Mouse (Mus musculus) CD4-positive, CD25-positive, alpha-beta regulatory T cell, adult 2 months (primary cell): ENCODE measurements around the gene Grm1.

Experiments used
- DNase-seq: peaks from one replicate; pipeline ENCODE4 v3.0.0-alpha.2; 2012; ENCODE audit warnings: low read depth, low spot score

Grm1 gene

DNA sequence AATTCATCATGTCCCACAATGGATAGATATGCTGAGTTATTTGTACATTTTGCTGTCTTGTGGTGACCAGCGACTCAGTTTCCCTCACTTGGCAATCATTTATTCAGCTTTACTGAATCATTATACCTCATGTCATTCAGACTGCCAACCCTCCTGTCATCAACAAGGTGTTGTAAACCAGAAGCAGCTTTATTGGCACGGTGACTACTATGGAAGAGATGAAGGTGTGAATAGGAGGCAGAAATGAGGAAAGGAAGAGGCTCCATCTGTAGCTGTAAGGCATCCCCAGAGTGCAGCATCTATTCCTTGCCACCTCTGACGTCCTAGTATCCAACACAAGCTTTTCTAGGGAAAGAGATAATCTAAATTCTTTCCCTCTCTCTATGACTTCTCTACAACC, 247.3 kb downstream of the Grm1 start:
- no peak for DNase-seq

DNA sequence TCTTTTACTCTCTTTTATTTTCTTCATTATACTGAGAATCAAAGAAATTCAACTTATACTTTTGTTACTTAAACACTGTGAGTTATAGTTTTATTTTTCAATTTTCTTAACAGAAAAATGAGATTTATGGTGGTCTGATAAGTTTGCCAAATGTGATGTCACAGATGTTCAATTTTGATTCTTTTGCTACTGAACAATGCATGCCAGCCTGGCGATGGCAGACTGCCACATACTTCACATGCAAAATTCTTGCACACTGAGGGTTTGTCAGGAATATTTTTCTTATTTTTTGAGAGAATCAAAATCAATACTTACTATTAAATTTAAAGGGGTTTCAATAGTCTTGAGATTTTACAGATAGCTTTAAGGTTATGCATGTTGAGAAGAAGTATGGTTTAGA, 251.0 kb downstream of the Grm1 start:
- no peak for DNase-seq

DNA sequence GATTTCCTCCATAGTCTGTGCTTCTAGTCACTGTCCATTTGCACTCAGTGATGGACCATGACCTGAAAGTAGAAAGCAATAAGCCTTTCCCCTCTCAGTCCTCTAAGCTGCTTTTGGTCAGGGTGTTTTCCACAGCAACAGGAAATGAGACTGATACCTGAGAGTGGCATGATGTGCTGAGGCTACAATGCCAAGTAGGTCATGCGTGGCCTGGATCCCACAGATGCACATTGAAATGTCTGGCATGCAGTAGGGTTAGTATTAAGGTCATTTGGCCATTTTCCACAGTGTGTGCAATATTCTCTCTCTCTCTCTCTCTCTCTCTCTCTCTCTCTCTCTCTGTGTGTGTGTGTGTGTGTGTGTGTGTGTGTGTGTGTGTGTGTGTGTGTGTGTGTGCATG, 254.8 kb downstream of the Grm1 start:
- DNase-seq, result no peak

DNA sequence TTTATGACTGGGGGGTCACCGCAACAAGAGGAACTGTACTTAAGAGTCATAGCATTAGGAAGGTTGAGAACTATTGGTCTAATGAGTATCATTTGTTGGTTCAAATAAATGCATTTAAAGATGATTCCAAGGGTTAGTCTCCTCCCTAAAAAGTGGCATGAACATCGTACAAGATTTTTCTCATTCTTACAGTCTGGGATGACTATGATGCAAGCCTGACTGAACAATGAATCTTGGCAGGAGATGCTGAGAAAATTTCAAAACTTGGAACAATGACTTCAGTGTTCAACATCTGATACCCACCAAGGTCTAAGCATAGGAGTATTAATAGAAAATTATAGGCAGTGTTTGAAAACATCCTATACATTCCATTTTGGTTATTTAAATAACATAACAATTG, 264.1 kb downstream of the Grm1 start:
- DNase-seq, result no peak

DNA sequence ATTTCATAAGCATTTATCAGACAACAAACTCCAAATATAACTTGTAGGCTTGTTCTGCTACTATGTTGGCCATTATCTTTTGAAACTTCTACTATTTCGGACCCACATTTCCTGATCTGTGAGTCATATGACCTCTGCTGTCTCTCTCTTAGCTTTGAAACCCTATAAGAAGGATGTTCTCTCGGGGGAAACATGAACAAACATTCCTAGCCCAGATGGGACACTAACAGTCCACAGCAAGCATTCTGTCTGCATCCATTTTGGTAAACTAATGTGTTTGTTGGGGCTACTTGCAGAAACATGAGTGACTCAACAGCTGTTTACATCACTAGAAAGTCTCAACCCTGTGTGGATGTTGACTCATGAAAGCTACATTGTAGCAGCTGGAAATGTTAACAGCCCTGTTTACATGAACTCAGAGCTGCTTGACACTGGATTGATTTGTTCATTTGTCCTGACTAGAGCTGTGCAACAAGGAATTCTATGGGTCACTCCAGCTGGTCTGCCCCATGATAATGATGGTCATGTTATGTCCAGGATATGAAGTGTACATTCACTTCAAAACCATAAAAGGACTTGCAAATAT, 267.4 kb downstream of the Grm1 start:
- no peak for DNase-seq

DNA sequence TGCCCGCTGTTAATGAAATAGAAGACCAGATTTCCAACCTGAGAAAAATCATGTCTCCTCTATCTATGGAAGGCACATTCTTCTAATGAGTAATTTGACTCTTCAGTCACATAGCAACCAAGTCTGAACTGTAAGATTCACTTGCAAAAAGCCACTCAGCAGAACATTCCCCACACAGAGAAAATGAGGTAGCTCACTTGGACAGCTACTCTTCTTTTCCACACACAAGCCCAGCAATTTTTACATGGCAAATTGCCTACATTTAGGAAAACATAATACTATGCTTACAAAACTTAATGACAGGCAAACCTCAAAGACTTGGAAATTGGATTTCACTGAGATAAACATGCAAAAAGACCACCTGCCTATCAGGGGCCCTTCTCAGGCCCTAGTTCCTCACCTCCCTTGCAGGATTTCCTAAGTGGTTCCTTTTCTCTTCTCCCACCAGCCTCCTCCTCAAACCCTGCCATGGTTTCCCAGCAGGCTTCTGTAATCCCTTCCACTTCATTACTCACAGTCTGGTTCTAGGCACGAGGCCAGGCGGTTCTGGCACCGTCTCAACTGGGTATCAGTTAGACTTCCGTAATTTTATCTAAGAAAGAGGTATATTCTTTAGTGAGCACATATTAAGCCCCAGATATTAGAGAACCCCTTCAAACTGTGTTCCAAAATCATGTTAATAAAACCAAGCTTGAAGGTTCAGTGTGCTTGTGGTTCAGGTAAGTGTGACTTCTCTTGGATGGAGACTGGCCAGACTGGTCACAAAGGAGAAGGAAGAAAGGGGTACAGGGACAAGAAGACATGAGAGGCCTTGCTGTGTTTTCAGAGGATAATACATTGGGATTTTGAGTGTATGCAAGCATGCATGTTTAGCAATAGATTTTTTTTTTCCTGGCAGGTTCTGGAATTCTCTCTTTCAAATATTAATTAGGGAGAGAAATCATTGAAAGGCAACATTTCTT, 269.1 kb downstream of the Grm1 start:
- no peak for DNase-seq

DNA sequence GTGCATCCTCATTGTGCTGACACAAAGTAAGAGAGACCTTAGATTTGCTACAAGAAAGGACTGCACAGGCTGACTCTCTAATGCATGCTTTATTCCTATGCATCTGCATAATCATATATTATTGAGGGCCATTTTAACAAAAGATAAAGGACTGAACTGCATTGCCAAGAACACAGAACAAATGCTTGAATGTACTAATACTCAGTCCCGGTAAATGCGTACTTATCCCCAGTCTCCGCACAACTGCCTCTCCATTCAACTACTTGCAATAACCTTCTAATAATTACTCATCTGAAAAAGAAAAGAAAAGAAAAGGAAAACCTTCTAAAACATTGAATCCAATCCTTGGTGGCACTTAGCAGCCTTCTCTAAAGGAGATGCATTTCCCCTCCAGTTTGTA, 272.4 kb downstream of the Grm1 start:
- no peak for DNase-seq

DNA sequence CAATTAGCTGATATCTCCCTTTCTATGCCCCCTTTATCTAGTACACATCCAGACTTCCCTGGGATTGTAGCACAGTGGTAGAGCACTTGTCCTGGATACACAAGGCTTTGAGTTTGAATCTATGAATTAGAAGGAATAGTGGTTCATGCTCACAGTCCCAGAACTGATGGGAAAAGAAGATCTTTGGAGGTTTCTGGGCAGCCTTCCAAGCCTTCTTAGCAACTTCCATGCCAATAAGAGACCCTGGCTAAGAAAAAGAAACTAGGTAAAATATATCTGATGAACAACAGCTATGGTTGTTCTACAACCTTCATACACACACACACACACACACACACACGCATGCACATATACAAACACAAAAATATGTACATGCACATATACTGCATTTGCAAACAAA, 286.8 kb downstream of the Grm1 start:
- DNase-seq, result no peak

DNA sequence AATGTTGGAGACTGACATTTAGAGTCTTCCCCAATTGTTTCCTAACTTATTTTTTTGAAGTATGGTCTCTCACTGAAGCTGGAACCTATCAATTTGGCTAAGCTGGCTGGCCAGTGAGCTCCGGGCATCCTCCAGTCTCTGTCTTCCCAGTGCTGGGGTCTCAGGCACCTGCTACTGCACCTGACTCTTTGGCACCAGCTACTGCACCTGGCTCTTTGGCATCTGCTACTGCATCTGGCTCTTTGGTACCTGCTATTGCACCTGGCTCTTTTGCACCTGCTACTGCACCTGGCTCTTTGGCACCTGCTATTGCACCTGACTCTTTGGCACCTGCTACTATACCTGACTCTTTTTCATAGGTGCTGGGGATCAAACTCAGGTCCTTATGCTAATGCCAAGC, 291.7 kb downstream of the Grm1 start:
- no peak for DNase-seq

DNA sequence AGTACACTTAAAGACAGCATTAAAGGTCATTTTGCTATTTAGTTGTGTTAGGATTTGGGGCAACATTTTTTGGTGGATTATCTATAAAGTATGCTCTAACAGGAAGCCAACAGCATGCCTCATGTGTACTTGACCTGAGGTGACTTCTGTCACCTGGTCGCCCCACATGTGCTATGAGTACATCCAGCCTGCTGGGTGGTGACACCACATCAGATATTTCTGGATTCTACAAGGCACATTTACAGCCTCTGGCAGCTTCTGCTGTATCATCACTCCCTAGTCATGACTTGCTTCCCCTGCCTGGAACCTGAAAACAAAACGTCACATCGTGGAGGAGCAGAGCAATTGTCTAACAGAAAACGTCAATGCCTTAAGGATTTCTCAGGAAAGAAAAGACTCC, 292.2 kb downstream of the Grm1 start:
- no peak for DNase-seq

DNA sequence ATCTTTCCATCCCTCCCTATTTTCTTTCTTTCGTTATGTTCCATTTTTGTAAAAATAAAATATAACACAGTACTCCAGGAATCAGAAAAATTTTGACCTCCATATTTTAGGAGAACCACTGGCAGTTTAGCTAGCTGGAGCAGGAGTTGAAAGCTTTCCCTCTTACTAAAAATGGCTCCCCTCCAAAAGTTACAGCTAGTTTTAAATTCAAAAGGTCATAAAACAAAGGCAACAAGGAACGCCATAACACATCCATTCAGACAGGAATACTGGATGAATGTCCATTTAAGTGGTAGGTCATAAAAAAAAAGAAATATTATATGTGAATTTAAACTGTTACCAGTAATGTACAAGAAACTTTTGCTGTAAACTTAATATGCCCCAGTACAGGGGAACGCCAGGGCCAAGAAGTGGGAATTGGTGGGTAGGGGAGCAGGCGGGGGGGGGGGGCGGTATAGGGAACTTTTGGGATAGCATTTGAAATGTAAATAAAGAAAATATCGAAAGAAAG, 294.2 kb downstream of the Grm1 start:
- DNase-seq, result no peak

DNA sequence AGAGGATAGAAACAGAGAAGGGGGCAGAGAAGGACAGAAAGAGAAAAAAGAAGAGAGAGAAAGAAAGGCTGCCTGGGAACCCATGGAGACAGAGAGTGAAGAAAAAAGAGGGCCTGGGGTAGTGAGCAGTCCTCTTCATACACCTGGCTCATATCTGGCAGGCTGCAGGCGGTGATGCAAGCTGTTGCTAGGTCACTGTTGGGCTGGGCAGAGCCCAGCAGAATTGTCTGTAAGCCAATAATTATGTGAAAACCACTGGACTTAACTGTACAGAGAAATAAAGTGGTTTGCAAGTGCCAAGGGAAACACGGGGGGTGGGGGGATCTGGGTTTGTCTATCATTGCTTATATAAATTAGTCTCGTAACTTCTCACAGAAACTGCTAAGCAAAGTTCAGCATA, 297.0 kb downstream of the Grm1 start:
- DNase-seq, result no peak

DNA sequence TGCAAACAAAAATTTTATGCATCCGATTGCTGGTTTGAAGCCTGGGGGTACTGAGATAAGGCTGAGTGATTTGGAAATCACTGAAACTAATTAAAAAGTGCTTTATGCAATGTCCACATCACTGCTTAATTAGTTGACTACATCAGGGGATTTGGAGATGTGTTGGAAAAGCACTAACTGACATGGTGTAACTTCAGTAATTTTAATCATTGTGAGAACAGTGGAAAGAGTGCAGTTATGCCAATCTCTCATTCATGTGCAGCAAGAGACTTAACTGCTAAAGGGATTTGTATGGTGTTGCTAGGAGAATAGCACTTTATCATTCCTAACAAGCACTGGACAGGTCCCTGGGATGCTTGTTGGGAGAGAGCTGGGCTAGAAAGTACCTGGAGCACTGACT, 307.3 kb downstream of the Grm1 start:
- DNase-seq, result no peak

DNA sequence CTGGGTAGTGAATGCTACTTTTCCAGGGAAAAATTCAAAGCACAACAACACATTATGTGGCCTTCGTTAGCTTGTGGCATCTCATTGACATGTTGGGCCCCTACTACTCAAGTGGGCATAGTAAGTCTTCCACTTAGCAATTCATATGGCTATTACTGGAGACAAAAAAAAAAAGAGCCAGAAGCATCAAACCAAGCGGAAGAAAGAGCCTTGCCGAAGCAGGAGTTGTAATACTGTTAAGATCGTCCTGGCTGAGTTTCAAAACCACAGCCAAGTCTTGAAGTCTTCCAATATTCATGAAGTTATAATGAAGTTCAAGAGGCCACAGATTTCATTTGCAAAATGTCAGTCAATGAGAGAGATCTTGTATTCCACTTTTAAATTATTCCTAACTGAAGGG, 319.1 kb downstream of the Grm1 start:
- no peak for DNase-seq

DNA sequence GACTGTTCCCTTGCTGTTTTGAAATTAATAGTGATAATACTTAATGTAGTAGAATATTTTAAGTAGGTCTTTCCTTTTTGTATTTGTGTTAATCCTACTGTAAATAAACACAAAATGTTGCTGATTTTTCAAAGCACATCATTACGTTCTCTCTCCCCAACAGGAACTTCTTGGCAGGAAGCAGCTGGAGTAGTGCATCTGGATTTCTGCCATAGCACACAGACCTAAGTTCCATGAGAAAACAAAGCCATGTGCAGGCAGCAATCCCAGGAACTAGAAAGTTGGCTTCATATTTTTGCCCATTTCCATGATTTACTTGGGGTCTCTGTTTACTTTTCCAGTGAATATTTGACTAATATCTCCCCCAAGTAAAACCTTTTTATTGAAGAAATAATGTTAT, 320.9 kb downstream of the Grm1 start:
- DNase-seq, result no peak

DNA sequence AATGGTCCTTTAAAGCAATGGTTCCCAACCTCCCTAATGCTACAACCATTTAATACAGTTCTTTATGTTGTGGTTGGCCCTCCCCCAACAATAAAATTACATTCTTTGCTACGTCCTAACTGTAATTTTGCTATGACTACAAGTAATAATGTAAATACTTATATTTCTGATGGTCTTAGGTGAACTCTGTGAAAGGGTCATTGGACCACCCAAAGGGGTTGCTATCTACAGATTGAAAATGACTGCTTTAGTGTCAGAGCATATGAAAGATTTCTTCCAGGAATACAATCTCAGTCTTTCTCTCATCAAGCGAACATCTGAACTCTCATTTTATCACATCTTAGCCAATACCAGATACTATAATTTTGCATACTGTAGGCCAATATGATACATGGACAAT, 321.4 kb downstream of the Grm1 start:
- no peak for DNase-seq

DNA sequence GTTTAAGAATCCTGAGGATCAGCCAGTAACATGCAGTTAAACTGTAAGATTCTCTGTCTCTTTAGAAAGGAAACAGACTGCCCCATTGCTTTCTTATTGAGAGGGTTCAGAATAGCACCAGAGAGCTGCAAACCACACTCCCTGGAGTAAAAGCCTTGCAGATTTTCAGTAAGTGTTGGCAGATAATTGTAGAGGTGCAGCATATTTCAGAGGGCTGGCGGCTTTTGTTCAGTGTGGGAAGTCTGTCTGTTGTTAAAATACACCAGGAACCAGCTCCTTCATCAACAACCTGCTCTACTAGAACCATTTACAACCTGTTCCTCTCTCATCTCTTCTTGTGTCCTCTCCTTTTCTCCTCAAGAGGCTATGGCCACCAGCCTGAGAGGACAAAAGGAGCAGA, 331.1 kb downstream of the Grm1 start:
- no peak for DNase-seq

DNA sequence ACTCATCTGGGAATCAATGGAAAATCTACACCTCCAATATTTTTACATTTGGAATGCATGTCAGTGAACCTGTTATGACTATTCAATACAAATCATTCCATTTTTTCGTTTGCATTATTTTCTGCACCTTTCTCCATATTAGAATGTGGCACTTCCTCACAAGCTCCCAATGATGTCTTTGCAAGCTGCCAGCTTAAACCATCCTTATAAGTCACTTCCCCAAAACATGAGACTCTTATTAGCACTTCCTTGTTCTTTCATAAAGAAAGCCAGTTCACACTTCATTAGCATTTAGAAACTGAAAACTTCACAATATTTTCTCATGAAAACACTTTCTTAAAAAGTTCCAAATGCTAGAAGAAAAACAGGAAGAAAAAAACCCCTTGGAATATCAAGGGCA, 338.1 kb downstream of the Grm1 start:
- no peak for DNase-seq

DNA sequence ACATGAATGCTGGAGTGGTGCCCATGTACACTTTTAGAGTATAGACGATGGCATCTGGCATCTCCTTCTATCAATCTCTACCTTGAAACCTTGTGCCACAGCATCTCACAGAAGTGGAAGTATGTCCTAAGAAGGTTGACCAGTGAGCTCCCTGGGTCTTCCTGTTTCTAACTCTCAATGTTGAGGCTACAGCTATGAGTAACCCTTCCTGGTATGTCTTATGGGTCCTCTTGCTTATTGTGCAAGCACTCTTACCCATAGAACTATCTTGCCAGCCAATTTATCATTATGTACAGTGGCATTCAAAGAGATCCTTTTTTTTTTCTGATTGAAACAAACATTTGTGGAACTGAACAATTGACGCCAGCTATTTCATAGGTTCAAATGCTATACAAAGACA, 340.0 kb downstream of the Grm1 start:
- DNase-seq, result no peak

DNA sequence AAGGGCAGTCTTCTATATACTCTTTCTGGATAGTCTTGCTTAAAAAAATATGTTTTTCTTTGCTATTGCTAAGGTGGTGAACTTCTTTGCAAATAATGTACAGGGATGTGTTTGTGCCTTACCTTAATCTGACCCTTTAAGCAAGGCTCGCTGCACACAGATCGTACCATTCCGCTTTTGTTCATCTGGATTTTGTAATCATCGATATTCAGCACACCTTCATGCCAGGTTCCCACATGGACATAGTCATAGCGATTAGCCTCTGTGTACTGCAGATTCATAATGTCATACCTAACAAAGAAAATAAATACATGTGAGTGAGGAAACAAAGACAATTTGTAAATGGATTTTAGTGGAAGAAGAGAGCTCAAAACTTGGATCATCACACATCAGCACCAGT, 340.8 kb downstream of the Grm1 start:
- DNase-seq, result no peak

DNA sequence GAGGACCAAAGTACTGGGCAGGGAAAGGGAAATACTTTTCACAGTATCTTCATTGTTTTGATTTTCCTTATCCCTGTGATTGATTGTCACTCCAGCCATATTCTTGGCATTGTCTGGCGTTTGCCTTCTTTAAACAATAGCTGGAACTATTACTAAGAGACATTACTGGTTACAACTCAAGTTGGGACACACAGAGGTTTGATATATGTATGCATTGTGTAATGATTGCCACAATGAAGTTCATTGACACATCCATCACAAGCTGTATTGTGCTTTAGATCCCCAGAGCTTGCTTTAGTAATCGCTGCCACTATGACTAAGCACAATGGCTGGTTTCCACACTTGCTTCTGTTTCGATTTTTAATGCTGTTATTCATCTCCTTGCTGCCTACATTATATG, 341.4 kb downstream of the Grm1 start:
- DNase-seq, result no peak

DNA sequence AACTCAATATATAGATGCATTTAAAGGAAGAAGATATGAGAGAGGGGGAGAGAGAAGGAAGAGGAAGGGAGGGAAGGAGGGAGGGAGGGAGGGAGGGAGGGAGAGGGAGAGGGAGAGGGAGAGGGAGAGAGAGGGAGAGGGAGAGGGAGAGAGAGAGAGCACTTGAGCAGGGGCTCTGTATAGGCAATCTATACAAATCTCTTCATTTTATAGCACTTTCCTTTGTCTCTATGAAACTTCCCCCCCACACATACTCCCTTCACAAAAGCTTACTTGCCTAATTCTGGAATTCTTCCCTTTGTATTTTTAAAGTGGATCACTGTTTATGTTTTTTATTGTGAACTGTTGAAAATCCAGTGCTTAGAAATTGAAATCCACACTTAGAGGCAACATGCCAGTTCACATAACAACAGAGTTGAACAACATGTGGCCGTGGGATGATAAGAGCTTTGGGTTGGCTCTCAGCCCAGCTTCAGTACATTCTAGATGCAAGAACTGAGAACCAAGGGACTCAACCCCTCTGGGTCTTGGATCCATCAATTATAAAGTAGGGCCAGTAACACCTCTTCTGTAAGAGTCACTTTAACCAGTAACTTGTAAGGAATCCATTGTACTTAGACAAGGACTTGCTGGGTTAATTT, 345.0 kb downstream of the Grm1 start:
- no peak for DNase-seq

DNA sequence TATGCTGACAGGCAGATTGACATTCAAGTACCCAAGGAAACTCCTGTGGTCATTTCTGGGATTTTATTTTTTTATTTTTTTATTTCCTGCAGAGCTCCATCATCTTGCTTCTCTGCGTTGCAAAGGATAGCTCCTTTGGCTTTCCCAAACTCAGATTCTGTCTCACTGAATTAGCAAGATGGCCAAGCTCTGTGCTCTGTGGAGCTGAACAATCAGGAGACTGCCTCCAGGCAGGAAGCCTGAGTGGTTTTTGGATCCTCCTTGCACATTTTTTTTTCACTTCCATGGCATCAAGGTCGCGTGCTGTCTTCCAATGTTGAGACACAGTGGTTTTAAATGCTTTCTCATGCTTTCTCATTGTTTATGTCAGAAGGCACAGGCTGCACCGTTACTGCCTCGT, 347.6 kb downstream of the Grm1 start:
- DNase-seq, result no peak
